Mouse (Mus musculus): ENCODE data around the gene Arhgap22. TPM values are rescaled to one million over a fixed set of nuclear protein-coding genes. Genes with fewer than 3 reads are reported as not detected.

The Arhgap22 gene
- polyA plus RNA-seq, 1 experiment from 2014 or later, result 4.9 TPM

GRCm38 (mm10) chr14:33320856-33321255 lies 107.0 kb downstream of the Arhgap22 start:
- no peak for DNase-seq (ENCODE audit: low spot score)
- peaks cover 70% of the 10 kb centered on the region for H3K27me3 ChIP-seq (replicated peaks; ENCODE audit: low read depth, poor library complexity, severe bottlenecking)
- H3K36me3 ChIP-seq (replicated peaks), result no peaks in the 10 kb centered on the region
- H3K9me3 ChIP-seq, result no peaks in the 10 kb centered on the region
- H3K4me3 ChIP-seq, result peak overlapping the region; percentile 71
- H3K4me1 ChIP-seq, result peaks cover 33% of the 10 kb centered on the region
- 8% methylated on average over 7 of the region's 7 CpGs for WGBS
- H3K27ac ChIP-seq (replicated peaks), result no peak overlapping the region

- Histone ChIP-seq H3K27ac (replicated peaks) (no peak overlapping the region), H3K27me3 (replicated peaks; ENCODE audit: low read depth, poor library complexity, severe bottlenecking) (peaks cover 53% of the 10 kb centered on the region), H3K4me1 (peaks cover 35% of the 10 kb centered on the region), H3K4me3 (0 out of 2 replicates have a peak overlapping the region, but pooled peaks have one; percentile 22), H3K9me3 (no peaks in the 10 kb centered on the region), H3K36me3 (replicated peaks) (no peaks in the 10 kb centered on the region)
- WGBS, result 29% methylated on average over 7 of the region's 7 CpGs
- DNase-seq (ENCODE audit: low spot score), result peak; percentile 76
These were observed 108.8 kb downstream of the Arhgap22 start for GRCm38 (mm10) chr14:33322661-33323088.

GRCm38 (mm10) chr14:33324556-33324955 lies 110.7 kb downstream of the Arhgap22 start:
- no peaks in the 10 kb centered on the region for H3K36me3 ChIP-seq (replicated peaks)
- H3K27me3 ChIP-seq (replicated peaks; ENCODE audit: low read depth, poor library complexity, severe bottlenecking), result peaks cover 39% of the 10 kb centered on the region
- H3K4me3 ChIP-seq, result no peak overlapping the region
- DNase-seq (ENCODE audit: low spot score), result no peak
- H3K4me1 ChIP-seq, result peaks cover 43% of the 10 kb centered on the region
- WGBS, result 64% methylated on average over 6 of the region's 6 CpGs
- H3K9me3 ChIP-seq, result no peaks in the 10 kb centered on the region
- H3K27ac ChIP-seq (replicated peaks), result 0 out of 2 replicates have a peak overlapping the region, but pooled peaks have one; percentile 24

- 46% methylated on average over 5 of the region's 5 CpGs for WGBS
- Histone ChIP-seq H3K4me3 (no peak overlapping the region), H3K4me1 (peaks cover 21% of the 10 kb centered on the region), H3K27ac (replicated peaks) (peak overlapping the region; percentile 14), H3K36me3 (replicated peaks) (no peaks in the 10 kb centered on the region), H3K9me3 (no peaks in the 10 kb centered on the region), H3K27me3 (replicated peaks; ENCODE audit: low read depth, poor library complexity, severe bottlenecking) (peaks cover 9% of the 10 kb centered on the region; the same call in 1 of the 2 replicates)
- DNase-seq (ENCODE audit: low spot score), result no peak
These were observed 114.5 kb downstream of the Arhgap22 start for GRCm38 (mm10) chr14:33328369-33328768.

GRCm38 (mm10) chr14:33329297-33329805 lies 115.5 kb downstream of the Arhgap22 start:
- no peak overlapping the region for H3K4me3 ChIP-seq
- H3K9me3 ChIP-seq, result no peaks in the 10 kb centered on the region
- peaks cover 18% of the 10 kb centered on the region for H3K4me1 ChIP-seq
- H3K27ac ChIP-seq (replicated peaks), result no peak overlapping the region
- peaks cover 8% of the 10 kb centered on the region; the same call in 1 of the 2 replicates for H3K27me3 ChIP-seq (replicated peaks; ENCODE audit: low read depth, poor library complexity, severe bottlenecking)
- WGBS, result 89% methylated on average over 5 of the region's 5 CpGs
- no peak for DNase-seq (ENCODE audit: low spot score)
- H3K36me3 ChIP-seq (replicated peaks), result no peaks in the 10 kb centered on the region

GRCm38 (mm10) chr14:33330986-33331385 lies 117.2 kb downstream of the Arhgap22 start:
- peaks cover 19% of the 10 kb centered on the region for H3K4me1 ChIP-seq
- H3K27ac ChIP-seq (replicated peaks), result no peak overlapping the region
- 61% methylated on average over 4 of the region's 4 CpGs for WGBS
- H3K9me3 ChIP-seq, result no peaks in the 10 kb centered on the region
- no peaks in the 10 kb centered on the region for H3K36me3 ChIP-seq (replicated peaks)
- H3K4me3 ChIP-seq, result no peak overlapping the region
- H3K27me3 ChIP-seq (replicated peaks; ENCODE audit: low read depth, poor library complexity, severe bottlenecking), result peaks cover 8% of the 10 kb centered on the region; the same call in 1 of the 2 replicates
- DNase-seq (ENCODE audit: low spot score), result no peak

- no peak overlapping the region for H3K4me3 ChIP-seq
- 34% methylated on average over 4 of the region's 4 CpGs for WGBS
- no peak for DNase-seq (ENCODE audit: low spot score)
- no peak overlapping the region for H3K27ac ChIP-seq (replicated peaks)
- H3K4me1 ChIP-seq, result peaks cover 19% of the 10 kb centered on the region
- no peaks in the 10 kb centered on the region for H3K36me3 ChIP-seq (replicated peaks)
- no peaks in the 10 kb centered on the region for H3K9me3 ChIP-seq
- peaks cover 8% of the 10 kb centered on the region; the same call in 1 of the 2 replicates for H3K27me3 ChIP-seq (replicated peaks; ENCODE audit: low read depth, poor library complexity, severe bottlenecking)
These were observed 117.8 kb downstream of the Arhgap22 start for GRCm38 (mm10) chr14:33331627-33332026.

GRCm38 (mm10) chr14:33333833-33334232 lies 120.0 kb downstream of the Arhgap22 start:
- peak; percentile 49 for DNase-seq (ENCODE audit: low spot score)
- no peak overlapping the region for H3K27ac ChIP-seq (replicated peaks)
- H3K9me3 ChIP-seq, result no peaks in the 10 kb centered on the region
- peaks cover 11% of the 10 kb centered on the region for H3K4me1 ChIP-seq
- H3K27me3 ChIP-seq (replicated peaks; ENCODE audit: low read depth, poor library complexity, severe bottlenecking), result peaks cover 8% of the 10 kb centered on the region; the same call in 1 of the 2 replicates
- no peaks in the 10 kb centered on the region for H3K36me3 ChIP-seq (replicated peaks)
- 86% methylated on average over 4 of the region's 4 CpGs for WGBS
- no peak overlapping the region for H3K4me3 ChIP-seq

GRCm38 (mm10) chr14:33334402-33334801 lies 120.6 kb downstream of the Arhgap22 start:
- peaks cover 10% of the 10 kb centered on the region; the same call in 1 of the 2 replicates for H3K4me1 ChIP-seq
- no peak for DNase-seq (ENCODE audit: low spot score)
- H3K9me3 ChIP-seq, result no peaks in the 10 kb centered on the region
- 81% methylated on average over 4 of the region's 4 CpGs for WGBS
- H3K36me3 ChIP-seq (replicated peaks), result no peaks in the 10 kb centered on the region
- no peak overlapping the region for H3K4me3 ChIP-seq
- no peak overlapping the region for H3K27ac ChIP-seq (replicated peaks)
- peaks cover 4% of the 10 kb centered on the region; the same call in 1 of the 2 replicates for H3K27me3 ChIP-seq (replicated peaks; ENCODE audit: low read depth, poor library complexity, severe bottlenecking)

- Histone ChIP-seq H3K4me3 (no peak overlapping the region), H3K4me1 (peaks cover 15% of the 10 kb centered on the region), H3K9me3 (no peaks in the 10 kb centered on the region), H3K27me3 (replicated peaks; ENCODE audit: low read depth, poor library complexity, severe bottlenecking) (0 out of 2 replicates have a peak, but pooled peaks cover 2% of the 10 kb centered on the region), H3K36me3 (replicated peaks) (no peaks in the 10 kb centered on the region), H3K27ac (replicated peaks) (no peak overlapping the region)
- 68% methylated on average over 6 of the region's 6 CpGs for WGBS
- no peak for DNase-seq (ENCODE audit: low spot score)
These were observed 121.9 kb downstream of the Arhgap22 start for GRCm38 (mm10) chr14:33335733-33336132.

- Histone ChIP-seq H3K36me3 (replicated peaks) (no peaks in the 10 kb centered on the region), H3K4me1 (peaks cover 27% of the 10 kb centered on the region), H3K27ac (replicated peaks) (no peak overlapping the region), H3K4me3 (no peak overlapping the region), H3K27me3 (replicated peaks; ENCODE audit: low read depth, poor library complexity, severe bottlenecking) (no peaks in the 10 kb centered on the region), H3K9me3 (no peaks in the 10 kb centered on the region)
- no peak for DNase-seq (ENCODE audit: low spot score)
- WGBS, result 76% methylated on average over 5 of the region's 5 CpGs
These were observed 124.9 kb downstream of the Arhgap22 start for GRCm38 (mm10) chr14:33338684-33339083.

GRCm38 (mm10) chr14:33343131-33343725 lies 129.4 kb downstream of the Arhgap22 start:
- WGBS, result 88% methylated on average over 14 of the region's 14 CpGs
- Histone ChIP-seq H3K27ac (replicated peaks) (no peak overlapping the region), H3K27me3 (replicated peaks; ENCODE audit: low read depth, poor library complexity, severe bottlenecking) (peaks cover 3% of the 10 kb centered on the region; the same call in 1 of the 2 replicates), H3K4me3 (no peak overlapping the region), H3K9me3 (no peaks in the 10 kb centered on the region), H3K36me3 (replicated peaks) (no peaks in the 10 kb centered on the region), H3K4me1 (peaks cover 19% of the 10 kb centered on the region)
- DNase-seq (ENCODE audit: low spot score), result no peak

GRCm38 (mm10) chr14:33346546-33346945 lies 132.7 kb downstream of the Arhgap22 start:
- DNase-seq (ENCODE audit: low spot score), result no peak
- Histone ChIP-seq H3K4me3 (no peak overlapping the region), H3K36me3 (replicated peaks) (no peaks in the 10 kb centered on the region), H3K27ac (replicated peaks) (no peak overlapping the region), H3K9me3 (no peaks in the 10 kb centered on the region), H3K4me1 (peaks cover 23% of the 10 kb centered on the region), H3K27me3 (replicated peaks; ENCODE audit: low read depth, poor library complexity, severe bottlenecking) (peaks cover 36% of the 10 kb centered on the region)
- 79% methylated on average over 6 of the region's 6 CpGs for WGBS

Measured in embryonic facial prominence, embryonic 10.5 days (tissue).